Mouse (Mus musculus) testis, adult 2 months (tissue): Measurements from ENCODE around the gene Vdac1.

Experiments
- CTCF ChIP-seq: fragments of 200-500 bp; IDR thresholded peaks from 2 replicates; pipeline ENCODE4 v1.5.1; 2012; ENCODE audit warnings: low read depth, mild to moderate bottlenecking, inconsistent platforms, low read length, moderate library complexity; ENCODE audit not compliant: control insufficient read depth, insufficient read depth, insufficient replicate concordance
- POLR2A ChIP-seq: fragments of 200-500 bp; IDR thresholded peaks from 2 replicates; pipeline ENCODE4 v1.6.1; 2012; ENCODE audit warnings: low read depth, mild to moderate bottlenecking, inconsistent platforms, low read length, moderate library complexity; ENCODE audit not compliant: control insufficient read depth

DNA sequence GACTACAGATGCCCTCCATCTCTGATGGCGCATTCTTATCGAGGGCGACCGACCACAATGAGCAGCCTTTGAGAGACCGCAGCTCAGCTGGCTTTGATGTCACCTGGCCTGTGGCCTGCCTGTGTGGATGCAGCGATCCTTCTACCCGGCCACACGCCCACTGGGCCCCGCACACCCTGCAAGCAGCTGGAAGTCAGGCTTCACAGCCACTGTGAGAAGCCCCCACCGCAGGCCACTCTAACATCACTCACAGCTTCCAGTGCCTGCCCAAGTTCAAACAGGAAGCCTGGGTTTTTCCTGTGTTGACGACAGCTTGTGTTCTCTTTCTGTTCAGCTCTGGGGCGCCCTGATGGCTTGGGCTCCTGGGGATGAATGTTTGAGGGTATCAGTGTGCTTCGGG, 42.2 kb upstream of the Vdac1 start:
- TF ChIP-seq CTCF (no peak), POLR2A (no peak)
